Mouse (Mus musculus): ENCODE results near the gene Zbtb49. TPM values are rescaled to one million over a fixed set of nuclear protein-coding genes. Genes with fewer than 3 reads are reported as not detected.
A peak's percentile ranks its signal among the peaks of the same experiment; 100 is the strongest.

Zbtb49 gene
- polyA plus RNA-seq, 1 experiment: 0.25 TPM

DNA sequence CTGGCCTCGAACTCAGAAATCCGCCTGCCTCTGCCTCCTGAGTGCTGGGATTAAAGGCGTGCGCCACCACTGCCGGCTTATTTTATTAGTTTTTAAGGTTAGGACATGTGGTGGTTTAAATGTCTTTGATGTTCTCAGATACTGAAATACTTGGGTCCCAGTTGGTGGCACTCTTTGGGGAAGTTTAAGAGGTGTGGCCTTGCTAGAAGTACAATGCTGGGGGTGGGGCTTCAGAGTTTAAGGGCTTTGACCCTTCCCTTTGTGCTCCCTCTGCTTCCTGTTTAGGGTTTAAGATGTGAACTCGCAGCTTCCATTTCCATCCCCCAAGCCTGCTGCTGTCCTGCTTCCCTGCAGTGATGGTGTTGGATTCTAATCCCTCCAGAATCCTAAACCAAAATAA, 21.7 kb upstream of the Zbtb49 start:
- no peaks in the 10 kb centered on the region for H3K27me3 ChIP-seq (ENCODE audit: control insufficient read depth)
- TF ChIP-seq GATA1 (IDR thresholded peaks at IDR 0.05; ENCODE audit: low read length) (no peak), TAL1 (IDR thresholded peaks at IDR 0.05; ENCODE audit: low read length) (no peak)
- no peaks in the 10 kb centered on the region for H3K9me3 ChIP-seq (ENCODE audit: control insufficient read depth, low read length)
- no peak overlapping the region for H3K4me3 ChIP-seq (replicated peaks)
- no peaks in the 10 kb centered on the region for H3K36me3 ChIP-seq (ENCODE audit: control insufficient read depth)
- no peaks in the 10 kb centered on the region for H3K4me1 ChIP-seq (ENCODE audit: control insufficient read depth)

DNA sequence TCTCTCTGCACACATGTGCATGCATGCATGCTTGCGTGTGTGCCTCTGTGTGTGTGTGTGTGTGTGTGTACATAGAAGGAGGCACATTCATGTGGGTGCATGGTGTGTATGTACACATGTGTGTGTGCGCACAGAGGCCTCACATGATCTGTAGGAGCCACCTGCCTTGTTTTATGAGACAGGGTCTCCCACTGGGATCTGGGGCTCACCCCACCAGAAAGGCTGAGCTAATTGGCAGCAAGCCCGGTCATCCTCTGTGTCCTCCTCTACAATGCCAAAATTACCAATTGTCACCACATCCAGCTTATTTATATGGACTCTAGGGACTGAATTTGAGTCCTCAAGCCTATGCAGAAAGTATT, 21.2 kb upstream of the Zbtb49 start:
- TF ChIP-seq TAL1 (IDR thresholded peaks at IDR 0.05; ENCODE audit: low read length) (no peak), GATA1 (IDR thresholded peaks at IDR 0.05; ENCODE audit: low read length) (no peak)
- Histone ChIP-seq H3K9me3 (ENCODE audit: control insufficient read depth, low read length) (peaks cover 2% of the 10 kb centered on the region; the same call in 1 of the 2 replicates), H3K4me1 (ENCODE audit: control insufficient read depth) (no peaks in the 10 kb centered on the region), H3K4me3 (replicated peaks) (no peak overlapping the region), H3K36me3 (ENCODE audit: control insufficient read depth) (no peaks in the 10 kb centered on the region), H3K27me3 (ENCODE audit: control insufficient read depth) (no peaks in the 10 kb centered on the region)

DNA sequence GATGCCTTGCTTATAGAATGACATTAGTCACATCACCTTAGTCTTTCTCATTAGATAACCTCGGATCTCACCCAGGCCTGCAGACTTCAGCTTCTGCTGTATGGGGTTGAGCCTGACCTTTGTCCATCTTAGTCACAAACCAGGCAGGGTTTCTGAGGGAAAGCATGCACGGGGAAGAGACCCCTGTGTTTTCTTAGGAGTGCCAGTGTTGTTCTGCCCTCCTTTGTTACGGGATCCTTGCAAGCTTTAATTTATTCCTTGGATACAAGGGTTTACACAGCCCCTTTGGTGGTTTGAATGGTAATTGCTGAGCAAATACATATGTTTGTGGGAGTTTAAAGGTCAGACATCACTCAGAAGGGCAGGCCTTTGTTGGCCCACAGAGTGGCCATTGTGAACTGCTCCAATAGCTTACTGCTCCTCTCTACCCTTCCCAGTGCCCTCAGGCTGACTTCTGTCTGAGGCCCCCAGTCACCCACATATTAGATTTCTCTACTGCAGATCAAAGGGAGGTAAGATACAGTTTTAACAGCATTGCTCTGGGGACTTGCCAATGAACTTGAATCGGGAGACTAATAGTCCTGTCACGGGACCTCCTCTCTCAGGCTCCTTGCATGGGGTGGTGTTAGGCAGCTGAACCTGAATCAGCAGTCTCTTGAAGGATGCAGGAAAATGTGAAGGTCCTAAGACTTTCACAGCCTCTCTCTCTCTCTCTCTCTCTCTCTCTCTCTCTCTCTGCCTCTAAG, 20.6 kb upstream of the Zbtb49 start:
- H3K4me1 ChIP-seq (ENCODE audit: control insufficient read depth): no peaks in the 10 kb centered on the region
- peaks cover 2% of the 10 kb centered on the region; the same call in 1 of the 2 replicates for H3K9me3 ChIP-seq (ENCODE audit: control insufficient read depth, low read length)
- TF ChIP-seq TAL1 (IDR thresholded peaks at IDR 0.05; ENCODE audit: low read length) (no peak), GATA1 (IDR thresholded peaks at IDR 0.05; ENCODE audit: low read length) (no peak)
- H3K4me3 ChIP-seq (replicated peaks): no peak overlapping the region
- H3K27me3 ChIP-seq (ENCODE audit: control insufficient read depth): no peaks in the 10 kb centered on the region
- peaks cover 4% of the 10 kb centered on the region for H3K36me3 ChIP-seq (ENCODE audit: control insufficient read depth)

DNA sequence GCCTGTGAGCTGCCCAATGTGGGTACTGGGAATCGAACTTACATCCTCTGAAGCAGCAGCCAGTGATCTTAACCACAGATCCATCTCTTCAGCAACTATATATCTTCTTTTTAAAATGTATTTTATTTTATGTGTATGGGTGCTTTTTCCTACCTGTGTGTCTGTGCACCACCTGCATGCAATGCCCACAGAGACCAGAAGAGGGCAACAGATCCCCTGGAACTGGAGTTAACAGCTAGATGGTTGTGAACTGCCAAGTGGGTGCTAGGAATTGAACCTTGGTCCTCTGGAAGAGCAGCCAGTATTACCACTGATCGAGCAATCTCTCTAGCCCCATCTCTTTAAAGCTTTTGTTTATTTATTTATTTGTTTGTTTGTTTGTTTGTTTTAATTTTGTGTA, 16.4 kb upstream of the Zbtb49 start:
- Histone ChIP-seq H3K36me3 (ENCODE audit: control insufficient read depth) (peaks cover 42% of the 10 kb centered on the region), H3K4me1 (ENCODE audit: control insufficient read depth) (no peaks in the 10 kb centered on the region), H3K27me3 (ENCODE audit: control insufficient read depth) (no peaks in the 10 kb centered on the region), H3K4me3 (replicated peaks) (no peak overlapping the region), H3K9me3 (ENCODE audit: control insufficient read depth, low read length) (peaks cover 2% of the 10 kb centered on the region; the same call in 1 of the 2 replicates)
- TF ChIP-seq GATA1 (IDR thresholded peaks at IDR 0.05; ENCODE audit: low read length): no peak
- TF ChIP-seq TAL1 (IDR thresholded peaks at IDR 0.05; ENCODE audit: low read length): no peak

DNA sequence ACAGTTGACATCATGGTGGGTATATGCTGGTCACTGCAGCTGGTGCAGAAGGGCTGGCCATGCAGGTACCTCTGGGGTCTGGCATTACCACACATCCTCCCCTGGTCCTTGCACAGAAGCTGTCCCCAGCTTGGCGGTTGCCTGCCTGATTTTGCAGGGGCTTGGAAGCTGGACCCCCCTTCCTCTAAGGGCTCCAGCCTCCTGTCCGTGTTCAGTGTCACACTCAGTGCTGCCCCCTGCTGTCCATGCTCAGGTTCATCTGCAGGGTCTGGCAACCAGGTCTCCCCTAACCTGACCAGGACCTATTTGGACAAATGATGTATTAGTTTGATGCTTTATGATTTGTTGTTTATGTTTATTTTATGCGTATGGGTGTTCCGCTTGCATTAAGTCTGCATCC, 15.2 kb upstream of the Zbtb49 start:
- Histone ChIP-seq H3K27me3 (ENCODE audit: control insufficient read depth) (no peaks in the 10 kb centered on the region), H3K4me1 (ENCODE audit: control insufficient read depth) (no peaks in the 10 kb centered on the region), H3K9me3 (ENCODE audit: control insufficient read depth, low read length) (peaks cover 2% of the 10 kb centered on the region; the same call in 1 of the 2 replicates), H3K4me3 (replicated peaks) (no peak overlapping the region), H3K36me3 (ENCODE audit: control insufficient read depth) (peaks cover 54% of the 10 kb centered on the region)
- no peak for TF ChIP-seq GATA1 (IDR thresholded peaks at IDR 0.05; ENCODE audit: low read length)
- no peak for TF ChIP-seq TAL1 (IDR thresholded peaks at IDR 0.05; ENCODE audit: low read length)

DNA sequence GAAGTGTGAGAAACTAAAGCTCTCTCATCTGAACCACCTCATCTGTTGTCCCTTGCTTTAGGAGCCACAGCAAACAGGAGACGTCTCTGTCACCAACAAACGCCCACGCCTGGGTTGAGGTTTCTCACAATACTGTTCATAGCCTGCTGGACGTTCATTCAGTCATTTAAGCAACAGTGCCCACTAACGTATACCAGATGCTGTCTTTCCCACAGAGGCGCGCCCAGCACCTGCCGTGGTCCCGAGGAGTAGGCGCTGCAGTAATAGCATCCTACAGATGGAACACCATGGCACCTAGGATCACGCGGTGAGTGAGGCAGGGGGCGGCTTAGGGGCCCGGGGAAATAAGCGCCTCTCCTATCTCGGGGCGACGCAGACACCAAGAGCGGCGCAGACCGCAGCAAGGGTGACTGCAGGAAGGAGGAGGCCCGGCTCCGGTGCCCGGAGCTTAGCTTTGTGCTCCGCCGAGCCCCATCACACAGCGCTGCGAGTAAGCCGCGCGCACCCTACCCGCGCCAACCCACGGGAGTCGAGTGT, 418 bp downstream of the Zbtb49 start:
- TF ChIP-seq TAL1 (IDR thresholded peaks at IDR 0.05; ENCODE audit: low read length) (no peak), GATA1 (IDR thresholded peaks at IDR 0.05; ENCODE audit: low read length) (no peak)
- Histone ChIP-seq H3K4me3 (replicated peaks) (peak overlapping the region; percentile 85), H3K4me1 (ENCODE audit: control insufficient read depth) (peaks cover 36% of the 10 kb centered on the region), H3K9me3 (ENCODE audit: control insufficient read depth, low read length) (no peaks in the 10 kb centered on the region), H3K36me3 (ENCODE audit: control insufficient read depth) (peaks cover 40% of the 10 kb centered on the region), H3K27me3 (ENCODE audit: control insufficient read depth) (no peaks in the 10 kb centered on the region)

DNA sequence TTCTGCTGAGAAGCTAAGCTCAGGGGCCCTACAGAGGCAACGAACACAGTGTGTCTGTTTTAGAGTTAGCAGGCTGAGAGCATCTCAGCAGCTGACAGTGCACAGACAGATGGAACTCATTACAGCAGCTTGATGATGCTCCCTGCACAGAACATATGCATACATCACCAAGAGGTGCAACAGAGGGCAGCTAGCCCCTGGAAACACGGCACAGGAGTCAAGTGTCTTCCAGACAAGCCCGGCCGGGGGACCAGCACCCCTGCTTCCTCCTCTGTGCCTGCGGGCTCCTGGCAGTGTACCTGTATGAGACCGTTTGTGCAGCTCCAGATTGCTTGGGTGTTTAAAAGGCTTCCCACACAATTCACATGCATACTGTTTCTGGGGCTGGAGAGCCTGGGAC, 7.2 kb downstream of the Zbtb49 start:
- Histone ChIP-seq H3K36me3 (ENCODE audit: control insufficient read depth) (peaks cover 58% of the 10 kb centered on the region), H3K9me3 (ENCODE audit: control insufficient read depth, low read length) (no peaks in the 10 kb centered on the region), H3K27me3 (ENCODE audit: control insufficient read depth) (no peaks in the 10 kb centered on the region), H3K4me1 (ENCODE audit: control insufficient read depth) (no peaks in the 10 kb centered on the region), H3K4me3 (replicated peaks) (no peak overlapping the region)
- TF ChIP-seq TAL1 (IDR thresholded peaks at IDR 0.05; ENCODE audit: low read length): no peak
- no peak for TF ChIP-seq GATA1 (IDR thresholded peaks at IDR 0.05; ENCODE audit: low read length)

DNA sequence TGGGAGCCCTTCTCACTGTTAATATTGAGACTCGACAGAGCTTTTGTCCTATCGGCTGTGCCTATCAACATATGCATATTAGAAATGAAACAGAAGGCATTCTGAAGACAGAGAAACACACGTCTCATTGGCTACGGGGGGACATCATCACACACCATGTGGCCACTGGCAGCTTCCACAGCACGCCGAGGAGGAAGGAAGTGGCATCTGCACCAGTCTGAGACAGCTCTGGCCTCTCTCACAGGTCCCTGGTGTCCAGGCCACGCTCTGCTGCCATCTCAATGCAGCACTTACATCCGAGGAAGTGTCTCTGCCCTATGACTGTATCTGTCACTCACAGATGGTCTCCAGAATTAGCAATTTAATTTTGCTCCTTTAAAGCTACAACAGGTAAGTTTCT, 8.6 kb downstream of the Zbtb49 start:
- Histone ChIP-seq H3K4me1 (ENCODE audit: control insufficient read depth) (no peaks in the 10 kb centered on the region), H3K27me3 (ENCODE audit: control insufficient read depth) (no peaks in the 10 kb centered on the region), H3K4me3 (replicated peaks) (no peak overlapping the region), H3K9me3 (ENCODE audit: control insufficient read depth, low read length) (no peaks in the 10 kb centered on the region), H3K36me3 (ENCODE audit: control insufficient read depth) (peaks cover 55% of the 10 kb centered on the region)
- no peak for TF ChIP-seq TAL1 (IDR thresholded peaks at IDR 0.05; ENCODE audit: low read length)
- no peak for TF ChIP-seq GATA1 (IDR thresholded peaks at IDR 0.05; ENCODE audit: low read length)

DNA sequence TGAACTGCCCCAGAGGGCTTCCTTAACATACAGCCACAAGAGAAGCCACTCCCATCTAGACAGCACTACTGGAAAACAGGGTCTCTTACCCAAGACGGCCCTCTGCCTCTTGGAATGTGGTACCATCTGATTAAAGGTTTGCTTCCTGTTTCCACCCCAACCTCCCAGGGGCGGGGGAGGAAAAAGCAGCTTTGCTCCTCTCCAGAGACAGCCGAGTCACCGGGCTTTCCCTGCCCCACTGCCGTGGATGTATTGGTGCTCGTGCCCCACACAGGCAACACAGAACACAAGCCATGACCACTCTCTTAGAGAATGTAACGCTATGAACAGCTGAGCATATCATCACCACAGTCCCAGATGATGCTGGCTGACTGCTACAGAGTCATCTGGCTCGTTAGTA, 11.3 kb downstream of the Zbtb49 start:
- H3K4me1 ChIP-seq (ENCODE audit: control insufficient read depth): no peaks in the 10 kb centered on the region
- no peaks in the 10 kb centered on the region for H3K9me3 ChIP-seq (ENCODE audit: control insufficient read depth, low read length)
- peaks cover 52% of the 10 kb centered on the region for H3K36me3 ChIP-seq (ENCODE audit: control insufficient read depth)
- H3K4me3 ChIP-seq (replicated peaks): no peak overlapping the region
- no peaks in the 10 kb centered on the region for H3K27me3 ChIP-seq (ENCODE audit: control insufficient read depth)
- TF ChIP-seq GATA1 (IDR thresholded peaks at IDR 0.05; ENCODE audit: low read length): no peak
- no peak for TF ChIP-seq TAL1 (IDR thresholded peaks at IDR 0.05; ENCODE audit: low read length)
